Mouse (Mus musculus): ENCODE results near the gene Cer1. TPM values are rescaled to one million over a fixed set of nuclear protein-coding genes. Genes with fewer than 3 reads are reported as not detected.

Cer1 gene
- 0.14 TPM in 1 of 2 replicates, not detected in the other for polyA plus RNA-seq (2016; fragmentation: Nextera tagmentation; extraction: Ambion mirVana)

- 53% methylated on average over 19 of the region's 19 CpGs for WGBS
- DNase-seq (ENCODE audit: low spot score), result peak; percentile 13
These were observed at the start of gene Cer1 for GRCm38 (mm10) chr4:82884636-82885534. TSS of gene Cer1 (minus strand) at chr4:82885148.

GRCm38 (mm10) chr4:82934308-82934707, 49.4 kb upstream of the Cer1 start:
- no peak overlapping the region for H3K27ac ChIP-seq (replicated peaks)
- DNase-seq (ENCODE audit: low spot score), result peak; percentile 16
- H3K4me3 ChIP-seq, result no peak overlapping the region
- H3K27me3 ChIP-seq (replicated peaks; ENCODE audit: low read depth, poor library complexity, severe bottlenecking), result no peaks in the 10 kb centered on the region
- H3K36me3 ChIP-seq (replicated peaks), result peaks cover 50% of the 10 kb centered on the region
- H3K9me3 ChIP-seq, result no peaks in the 10 kb centered on the region
- 26% methylated on average over 5 of the region's 5 CpGs for WGBS
- 0 out of 2 replicates have a peak, but pooled peaks cover 2% of the 10 kb centered on the region for H3K4me1 ChIP-seq

More at GRCm38 (mm10) chr4:82884636-82885534, at the start of gene Cer1:
- no peaks in the 10 kb centered on the region for H3K9me3 ChIP-seq
- no peak within 1 kb of the TSS for H3K4me3 ChIP-seq
- no peaks in the 10 kb centered on the region for H3K36me3 ChIP-seq (replicated peaks)
- H3K27ac ChIP-seq (replicated peaks), result no peak within 1 kb of the TSS
- peaks cover 9% of the 10 kb centered on the region for H3K4me1 ChIP-seq
- H3K27me3 ChIP-seq (replicated peaks; ENCODE audit: low read depth, poor library complexity, severe bottlenecking), result 0 out of 2 replicates have a peak, but pooled peaks cover 5% of the 10 kb centered on the region

GRCm38 (mm10) chr4:82933698-82934210, 48.8 kb upstream of the Cer1 start:
- Histone ChIP-seq H3K36me3 (replicated peaks) (peaks cover 48% of the 10 kb centered on the region), H3K27ac (replicated peaks) (no peak overlapping the region), H3K4me1 (0 out of 2 replicates have a peak, but pooled peaks cover 3% of the 10 kb centered on the region), H3K4me3 (no peak overlapping the region), H3K27me3 (replicated peaks; ENCODE audit: low read depth, poor library complexity, severe bottlenecking) (no peaks in the 10 kb centered on the region), H3K9me3 (no peaks in the 10 kb centered on the region)
- DNase-seq (ENCODE audit: low spot score), result peak; percentile 63
- WGBS, result 21% methylated on average over 14 of the region's 14 CpGs

- no peak for DNase-seq (ENCODE audit: low spot score)
- H3K36me3 ChIP-seq (replicated peaks), result peaks cover 45% of the 10 kb centered on the region
- no peak overlapping the region for H3K27ac ChIP-seq (replicated peaks)
- H3K9me3 ChIP-seq, result no peaks in the 10 kb centered on the region
- H3K27me3 ChIP-seq (replicated peaks; ENCODE audit: low read depth, poor library complexity, severe bottlenecking), result no peaks in the 10 kb centered on the region
- no peak overlapping the region for H3K4me3 ChIP-seq
- 87% methylated on average over 5 of the region's 5 CpGs for WGBS
- H3K4me1 ChIP-seq, result 0 out of 2 replicates have a peak, but pooled peaks cover 3% of the 10 kb centered on the region
These were observed 45.1 kb upstream of the Cer1 start for GRCm38 (mm10) chr4:82930079-82930478.

- WGBS, result 85% methylated on average over 4 of the region's 4 CpGs
These were observed 37.0 kb upstream of the Cer1 start for GRCm38 (mm10) chr4:82921962-82922361.

GRCm38 (mm10) chr4:82918625-82919024, 33.7 kb upstream of the Cer1 start:
- no peak overlapping the region for H3K27ac ChIP-seq (replicated peaks)
- no peak for DNase-seq (ENCODE audit: low spot score)
- WGBS, result 75% methylated on average over 2 of the region's 2 CpGs
- no peaks in the 10 kb centered on the region for H3K9me3 ChIP-seq
- peaks cover 39% of the 10 kb centered on the region for H3K36me3 ChIP-seq (replicated peaks)
- H3K27me3 ChIP-seq (replicated peaks; ENCODE audit: low read depth, poor library complexity, severe bottlenecking), result no peaks in the 10 kb centered on the region
- peaks cover 9% of the 10 kb centered on the region; the same call in 1 of the 2 replicates for H3K4me1 ChIP-seq
- no peak overlapping the region for H3K4me3 ChIP-seq

More at GRCm38 (mm10) chr4:82921962-82922361, 37.0 kb upstream of the Cer1 start:
- DNase-seq (ENCODE audit: low spot score), result no peak
- Histone ChIP-seq H3K4me3 (no peak overlapping the region), H3K36me3 (replicated peaks) (peaks cover 39% of the 10 kb centered on the region), H3K9me3 (no peaks in the 10 kb centered on the region), H3K27ac (replicated peaks) (no peak overlapping the region), H3K4me1 (no peaks in the 10 kb centered on the region), H3K27me3 (replicated peaks; ENCODE audit: low read depth, poor library complexity, severe bottlenecking) (no peaks in the 10 kb centered on the region)

GRCm38 (mm10) chr4:82916678-82917050, 31.7 kb upstream of the Cer1 start:
- H3K27ac ChIP-seq (replicated peaks), result no peak overlapping the region
- DNase-seq (ENCODE audit: low spot score), result no peak
- H3K36me3 ChIP-seq (replicated peaks), result peaks cover 42% of the 10 kb centered on the region
- no peaks in the 10 kb centered on the region for H3K9me3 ChIP-seq
- peaks cover 9% of the 10 kb centered on the region; the same call in 1 of the 2 replicates for H3K4me1 ChIP-seq
- WGBS, result 75% methylated on average over 5 of the region's 5 CpGs
- no peak overlapping the region for H3K4me3 ChIP-seq
- H3K27me3 ChIP-seq (replicated peaks; ENCODE audit: low read depth, poor library complexity, severe bottlenecking), result no peaks in the 10 kb centered on the region

- WGBS, result 63% methylated on average over 14 of the region's 14 CpGs
- no peaks in the 10 kb centered on the region for H3K27me3 ChIP-seq (replicated peaks; ENCODE audit: low read depth, poor library complexity, severe bottlenecking)
- no peak overlapping the region for H3K4me3 ChIP-seq
- no peak overlapping the region for H3K27ac ChIP-seq (replicated peaks)
- peaks cover 42% of the 10 kb centered on the region for H3K36me3 ChIP-seq (replicated peaks)
- no peaks in the 10 kb centered on the region for H3K9me3 ChIP-seq
- no peak for DNase-seq (ENCODE audit: low spot score)
- peaks cover 9% of the 10 kb centered on the region; the same call in 1 of the 2 replicates for H3K4me1 ChIP-seq
These were observed 31.2 kb upstream of the Cer1 start for GRCm38 (mm10) chr4:82916003-82916677.

- H3K27me3 ChIP-seq (replicated peaks; ENCODE audit: low read depth, poor library complexity, severe bottlenecking), result no peaks in the 10 kb centered on the region
- H3K4me3 ChIP-seq, result no peak overlapping the region
- no peak overlapping the region for H3K27ac ChIP-seq (replicated peaks)
- H3K36me3 ChIP-seq (replicated peaks), result peaks cover 40% of the 10 kb centered on the region
- WGBS, result 74% methylated on average over 7 of the region's 7 CpGs
- H3K9me3 ChIP-seq, result no peaks in the 10 kb centered on the region
- no peak for DNase-seq (ENCODE audit: low spot score)
- peaks cover 9% of the 10 kb centered on the region; the same call in 1 of the 2 replicates for H3K4me1 ChIP-seq
These were observed 30.6 kb upstream of the Cer1 start for GRCm38 (mm10) chr4:82915576-82915975.

- H3K27ac ChIP-seq (replicated peaks), result no peak overlapping the region
- WGBS, result 85% methylated on average over 11 of the region's 11 CpGs
These were observed 29.7 kb upstream of the Cer1 start for GRCm38 (mm10) chr4:82914601-82915143.

GRCm38 (mm10) chr4:82895227-82895626, 10.3 kb upstream of the Cer1 start:
- WGBS, result 92% methylated on average over 10 of the region's 10 CpGs
- H3K36me3 ChIP-seq (replicated peaks), result peaks cover 26% of the 10 kb centered on the region
- no peaks in the 10 kb centered on the region for H3K9me3 ChIP-seq
- no peaks in the 10 kb centered on the region for H3K27me3 ChIP-seq (replicated peaks; ENCODE audit: low read depth, poor library complexity, severe bottlenecking)
- DNase-seq (ENCODE audit: low spot score), result no peak
- H3K27ac ChIP-seq (replicated peaks), result no peak overlapping the region
- no peak overlapping the region for H3K4me3 ChIP-seq
- H3K4me1 ChIP-seq, result peaks cover 19% of the 10 kb centered on the region

More at GRCm38 (mm10) chr4:82914601-82915143, 29.7 kb upstream of the Cer1 start:
- H3K27me3 ChIP-seq (replicated peaks; ENCODE audit: low read depth, poor library complexity, severe bottlenecking), result no peaks in the 10 kb centered on the region
- no peaks in the 10 kb centered on the region for H3K9me3 ChIP-seq
- peaks cover 9% of the 10 kb centered on the region; the same call in 1 of the 2 replicates for H3K4me1 ChIP-seq
- peaks cover 43% of the 10 kb centered on the region for H3K36me3 ChIP-seq (replicated peaks)
- H3K4me3 ChIP-seq, result no peak overlapping the region
- no peak for DNase-seq (ENCODE audit: low spot score)

GRCm38 (mm10) chr4:82892247-82892646, 7.3 kb upstream of the Cer1 start:
- Histone ChIP-seq H3K4me3 (no peak overlapping the region), H3K9me3 (no peaks in the 10 kb centered on the region), H3K36me3 (replicated peaks) (peaks cover 9% of the 10 kb centered on the region; the same call in 1 of the 2 replicates), H3K4me1 (peaks cover 23% of the 10 kb centered on the region), H3K27ac (replicated peaks) (no peak overlapping the region), H3K27me3 (replicated peaks; ENCODE audit: low read depth, poor library complexity, severe bottlenecking) (no peaks in the 10 kb centered on the region)
- no peak for DNase-seq (ENCODE audit: low spot score)
- 82% methylated on average over 5 of the region's 5 CpGs for WGBS

Data from embryonic facial prominence, embryonic 10.5 days (tissue).